Mouse (Mus musculus) gastrocnemius, adult 2 months (tissue): ENCODE measurements around the gene Isoc2a. TPM values are rescaled to one million over a fixed set of nuclear protein-coding genes. Genes with fewer than 3 reads are reported as not detected.
A peak's percentile ranks its signal among the peaks of the same experiment; 100 is the strongest.

ENCODE experiments used
- DNase-seq: peaks from one replicate; pipeline ENCODE4 v3.0.0; 2022
- H3K27ac ChIP-seq: fragments of 200-600 bp; 2 replicates; pipeline ENCODE4 v1.8.1; 2022; ENCODE audit warnings: mild to moderate bottlenecking
- H3K4me3 ChIP-seq: fragments of 200-600 bp; 2 replicates; pipeline ENCODE4 v1.8.1; 2022; ENCODE audit warnings: mild to moderate bottlenecking, moderate library complexity
- CTCF ChIP-seq: fragments of 200-600 bp; IDR thresholded peaks from 2 replicates; pipeline ENCODE4 v1.8.1; 2022; ENCODE audit warnings: antibody characterized with exemption, mild to moderate bottlenecking, moderate library complexity
- intact Hi-C: fragments of 180-260 bp; cut with DNase I; formaldehyde crosslinking; loops from one replicate; pipeline ENCODE4 v1.15.1; 2025
- total RNA-seq, 2 experiments: library from RNA; stranded (reverse); gene quantifications; 2 replicates each; pipeline ENCODE4 v1.2.3; 2021

Isoc2a gene
- total RNA-seq, 2 experiments from 2014 or later: 26.4 to 33.5 TPM

- TF ChIP-seq CTCF: no peak; the same call in none of the 2 replicates
- H3K27ac ChIP-seq: no peak overlapping the region
- intact Hi-C loops: loop anchor here (2.0 kb wide), 1 partner anchor 74 kb away; no protein-coding TSS in a partner anchor
- DNase-seq: peak; percentile 83
- H3K4me3 ChIP-seq: no peak overlapping the region
These were observed 61.5 kb downstream of the Isoc2a start for GRCm38 (mm10) chr7:4938456-4938855.

GRCm38 (mm10) chr7:4940068-4940479, 63.1 kb downstream of the Isoc2a start:
- DNase-seq: peak; percentile 86

GRCm38 (mm10) chr7:4942673-4943072, 65.7 kb downstream of the Isoc2a start:
- no peak overlapping the region for H3K4me3 ChIP-seq
- no peak for DNase-seq
- no peak for TF ChIP-seq CTCF
- intact Hi-C loops: loop anchor here (1.0 to 5.0 kb wide), 5 partner anchors 22 to 386 kb away; partner anchors contain the start of genes Sbk2 and Ube2s
- H3K27ac ChIP-seq: no peak overlapping the region

More at GRCm38 (mm10) chr7:4940068-4940479, 63.1 kb downstream of the Isoc2a start:
- intact Hi-C loops: loop anchor here (2.0 to 5.0 kb wide), 3 partner anchors 25 to 313 kb away; partner anchors contain the start of genes Ube2s and Zfp628
- no peak overlapping the region for H3K27ac ChIP-seq
- H3K4me3 ChIP-seq: no peak overlapping the region
- TF ChIP-seq CTCF: peak; percentile 94; the same call in 1 of the 2 replicates

- peak overlapping the region; percentile 68 for H3K4me3 ChIP-seq
- intact Hi-C loops: loop anchor here (2.0 to 5.0 kb wide), 4 partner anchors 103 to 387 kb away; partner anchors contain the start of gene Ube2s
- DNase-seq: peak; percentile 94
- H3K27ac ChIP-seq: peak overlapping the region; percentile 87
- no peak; the same call in none of the 2 replicates for TF ChIP-seq CTCF
These were observed 66.4 kb downstream of the Isoc2a start for GRCm38 (mm10) chr7:4943223-4943815.

Other genes with a start within 250 kb of the Isoc2a start
- 1 to 10 TPM; 2.6 to 3.3 TPM for gene Tmem86b, start 245.7 kb upstream of the Isoc2a start, total RNA-seq
- gene Ppp6r1, start 218.1 kb upstream of the Isoc2a start, total RNA-seq: 10 to 100 TPM; 45.0 to 51.2 TPM
- gene Hspbp1, start 192.1 kb upstream of the Isoc2a start, total RNA-seq: 10 to 100 TPM; 23.4 to 29.8 TPM
- under 1 TPM; 0.48 to 0.75 TPM for gene Brsk1, start 186.5 kb upstream of the Isoc2a start, total RNA-seq
- under 1 TPM in 1 of 2 experiments, not detected in 1; 0.22 TPM for gene Tmem150b, start 151.9 kb upstream of the Isoc2a start, total RNA-seq
- 10 to 100 TPM in 1 of 2 experiments, 1 to 10 TPM in 1; 8.0 to 11.5 TPM for gene Kmt5c, start 137.0 kb upstream of the Isoc2a start, total RNA-seq
- gene Cox6b2, start 124.1 kb upstream of the Isoc2a start, total RNA-seq: under 1 TPM; 0.51 to 0.78 TPM
- gene Fam71e2, start 105.9 kb upstream of the Isoc2a start, total RNA-seq: not detected
- gene Il11, start 94.3 kb upstream of the Isoc2a start, total RNA-seq: not detected
- not detected for gene Tmem190, start 94.2 kb upstream of the Isoc2a start, total RNA-seq
- 10 to 100 TPM in 1 of 2 experiments, 1 to 10 TPM in 1; 8.0 to 10.6 TPM for gene Tmem238, start 87.5 kb upstream of the Isoc2a start, total RNA-seq
- gene Rpl28, start 84.3 kb upstream of the Isoc2a start, total RNA-seq: 100 to 1,000 TPM; 483 to 569 TPM
- 10 to 100 TPM; 76.4 to 82.7 TPM for gene Ube2s, start 64.6 kb upstream of the Isoc2a start, total RNA-seq
- not detected for gene Shisa7, start 32.5 kb upstream of the Isoc2a start, total RNA-seq
- gene Isoc2b, start 6.9 kb upstream of the Isoc2a start, total RNA-seq: 1 to 10 TPM; 3.9 TPM
- gene Gm36210, start 29.4 kb downstream of the Isoc2a start, total RNA-seq: under 1 TPM; 0.17 to 0.38 TPM
- 10 to 100 TPM in 1 of 2 experiments, 1 to 10 TPM in 1; 8.5 to 10.7 TPM for gene Zfp628, start 38.1 kb downstream of the Isoc2a start, total RNA-seq
- gene Nat14, start 44.9 kb downstream of the Isoc2a start, total RNA-seq: 1 to 10 TPM; 2.7 to 5.9 TPM
- 1 to 10 TPM; 4.3 to 8.7 TPM for gene Ssc5d, start 48.6 kb downstream of the Isoc2a start, total RNA-seq
- 10 to 100 TPM; 36.7 to 77.0 TPM for gene Sbk2, start 87.3 kb downstream of the Isoc2a start, total RNA-seq
- 1 to 10 TPM in 1 of 2 experiments, under 1 TPM in 1; 0.46 to 5.2 TPM for gene Sbk3, start 94.0 kb downstream of the Isoc2a start, total RNA-seq
- gene Zfp579, start 119.0 kb downstream of the Isoc2a start, total RNA-seq: 1 to 10 TPM; 8.8 to 9.5 TPM
- gene Zfp524, start 137.3 kb downstream of the Isoc2a start, total RNA-seq: 10 to 100 TPM in 1 of 2 experiments, 1 to 10 TPM in 1; 6.5 to 10.4 TPM
- 10 to 100 TPM; 23.2 to 23.3 TPM for gene Fiz1, start 137.5 kb downstream of the Isoc2a start, total RNA-seq
- not detected for gene Gm44973, start 138.3 kb downstream of the Isoc2a start, total RNA-seq
- gene Zfp865, start 143.2 kb downstream of the Isoc2a start, total RNA-seq: 10 to 100 TPM; 12.9 to 15.6 TPM
- not detected for gene Ccdc106, start 143.4 kb downstream of the Isoc2a start, total RNA-seq
- gene 4632433K11Rik, start 157.0 kb downstream of the Isoc2a start, total RNA-seq: not detected
- 1 to 10 TPM; 2.8 to 3.9 TPM for gene Zfp784, start 161.3 kb downstream of the Isoc2a start, total RNA-seq
- gene Zfp580, start 174.4 kb downstream of the Isoc2a start, total RNA-seq: 1 to 10 TPM; 3.0 to 4.1 TPM
- 10 to 100 TPM; 50.0 to 51.0 TPM for gene U2af2, start 185.0 kb downstream of the Isoc2a start, total RNA-seq
- 100 to 1,000 TPM; 165 to 171 TPM for gene Epn1, start 203.1 kb downstream of the Isoc2a start, total RNA-seq
- gene Rfpl4, start 239.8 kb downstream of the Isoc2a start, total RNA-seq: not detected
- 1 to 10 TPM; 1.4 to 2.9 TPM for gene Rasl2-9, start 248.8 kb downstream of the Isoc2a start, total RNA-seq